Mouse (Mus musculus): Measurements from ENCODE around the gene Pde6h.

The Pde6h gene

DNA sequence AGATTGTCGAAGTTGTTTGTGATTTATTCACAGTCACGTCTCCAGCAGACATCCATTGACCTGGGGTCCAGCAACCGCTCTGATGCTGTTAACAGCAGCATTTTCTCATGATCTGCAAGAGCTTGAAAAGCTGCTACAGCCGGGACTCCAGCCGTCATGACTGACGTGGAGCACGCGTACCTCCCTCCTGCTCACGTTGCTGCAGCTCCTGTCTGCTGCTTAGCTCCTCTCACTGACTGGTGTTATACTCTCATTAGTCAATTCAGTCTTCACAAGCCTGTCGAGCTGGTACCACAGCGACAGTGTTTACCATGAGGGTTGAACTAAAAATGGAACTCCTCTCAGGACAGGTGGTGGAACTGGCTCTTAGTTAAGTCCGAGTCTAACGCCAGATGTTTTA, 62.4 kb downstream of the Pde6h start:
- DNase-seq = no peak

DNA sequence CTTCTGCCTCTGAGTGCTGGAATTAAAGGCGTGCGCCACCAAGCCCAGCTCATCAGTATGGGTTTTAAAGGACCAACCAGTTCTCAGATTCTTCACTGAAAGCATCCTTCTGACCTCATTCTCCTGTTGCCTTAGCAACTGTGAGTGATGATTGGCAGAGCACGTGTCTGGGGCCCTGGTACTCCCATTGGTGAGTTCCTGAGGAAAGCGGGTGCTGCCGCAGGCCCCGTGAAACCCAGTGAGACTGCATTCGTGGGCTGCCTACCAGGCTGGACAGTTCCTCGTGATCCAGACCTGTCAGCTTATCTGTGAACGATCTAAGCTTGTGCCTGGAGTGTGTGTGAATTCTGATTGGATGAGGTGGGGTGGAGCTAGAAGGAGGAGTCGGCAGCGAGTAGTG, 63.1 kb downstream of the Pde6h start:
- DNase-seq = no peak

DNA sequence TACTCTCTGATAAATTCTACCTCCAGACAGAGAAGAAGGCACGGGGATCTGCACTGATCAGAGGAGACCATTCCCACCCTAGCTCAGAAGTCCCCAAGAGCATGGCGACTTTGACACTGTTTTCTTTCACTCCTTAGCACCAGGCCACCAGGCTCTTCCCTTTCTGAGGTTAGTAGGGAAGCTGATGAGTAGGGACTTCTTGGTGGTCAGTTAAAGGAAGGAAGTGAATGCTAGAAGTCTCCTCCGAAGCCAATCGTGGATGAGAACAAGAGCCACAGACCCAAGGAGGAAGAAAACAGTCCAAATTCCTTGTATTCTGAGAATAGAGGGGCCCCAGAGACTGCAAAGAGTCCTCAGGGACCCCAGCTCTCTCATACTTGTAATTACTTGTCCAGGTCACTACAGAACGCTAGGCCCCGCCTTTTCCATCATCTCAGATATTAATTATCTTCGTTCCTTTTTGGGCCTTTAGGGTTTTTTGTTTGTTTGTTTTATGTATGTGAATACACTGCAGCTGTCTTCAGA, 65.0 kb downstream of the Pde6h start:
- DNase-seq = no peak

DNA sequence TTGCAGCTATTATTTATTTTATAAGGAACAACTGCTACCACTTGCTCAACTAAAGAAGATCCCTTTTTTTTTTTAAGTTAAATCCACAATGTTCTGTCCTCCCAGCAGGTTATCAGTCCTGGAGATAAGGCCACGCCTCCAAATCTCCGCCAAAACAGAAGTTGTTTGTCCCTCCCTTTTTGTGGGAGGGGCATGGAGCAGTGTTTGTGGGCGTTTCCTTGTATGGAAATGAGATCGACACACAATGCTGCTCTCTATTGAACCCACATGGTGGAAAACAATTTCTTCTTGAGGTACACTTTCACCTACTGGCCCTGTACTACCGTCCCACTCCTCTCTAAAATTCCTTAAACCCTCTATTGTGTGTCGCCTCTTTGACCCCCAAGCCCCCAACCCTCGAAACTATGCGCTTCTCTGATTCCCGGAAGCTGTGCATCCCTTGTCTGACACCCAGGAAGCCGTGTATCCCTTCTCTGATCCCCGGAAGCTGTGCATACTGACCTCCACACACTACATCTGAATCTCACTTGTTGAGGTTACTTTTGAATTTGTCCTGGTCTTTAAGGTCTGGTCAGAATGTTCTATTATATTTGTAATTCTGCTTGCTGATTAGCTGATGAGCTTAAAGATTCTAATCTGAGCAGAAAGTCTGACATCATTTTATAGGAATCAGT, 66.3 kb downstream of the Pde6h start:
- DNase-seq = no peak

DNA sequence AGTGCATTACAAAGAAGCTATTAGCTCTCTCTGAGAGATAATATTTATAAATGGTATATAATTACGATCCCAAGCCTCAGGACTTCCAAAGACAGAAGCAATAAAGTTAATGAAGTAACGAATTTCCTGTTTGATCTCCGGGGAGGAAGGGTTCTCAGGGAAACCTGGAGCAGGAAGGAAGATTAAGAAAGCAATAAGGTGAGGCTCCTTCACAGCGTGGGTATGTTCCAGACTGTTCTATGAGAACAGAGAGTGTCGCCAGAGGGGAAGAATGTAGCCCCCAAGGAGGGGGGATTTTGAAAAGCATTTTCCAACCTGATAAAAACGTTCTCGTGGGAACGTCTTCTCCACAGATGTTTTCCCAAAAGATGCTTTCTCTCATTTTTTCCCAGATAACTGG, 66.9 kb downstream of the Pde6h start:
- DNase-seq = no peak

DNA sequence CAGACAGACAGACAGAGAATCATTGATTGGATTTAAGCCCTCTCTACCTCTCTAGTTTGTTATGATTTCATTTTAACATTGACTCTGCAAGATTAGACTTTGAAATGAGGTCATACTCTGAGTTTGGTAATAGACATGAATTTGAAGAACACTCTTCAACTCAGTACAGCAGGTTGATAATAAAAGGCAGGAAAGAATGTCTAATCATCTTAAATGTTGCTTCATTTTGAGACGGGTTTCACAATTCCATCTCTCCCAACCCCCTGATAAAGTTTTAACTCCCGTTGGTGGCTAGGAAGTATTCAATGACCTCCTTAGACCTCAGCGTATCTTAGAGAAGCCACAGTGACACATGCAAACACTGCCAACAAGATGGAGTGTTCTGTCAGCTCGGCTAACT, 69.9 kb downstream of the Pde6h start:
- no peak for DNase-seq

DNA sequence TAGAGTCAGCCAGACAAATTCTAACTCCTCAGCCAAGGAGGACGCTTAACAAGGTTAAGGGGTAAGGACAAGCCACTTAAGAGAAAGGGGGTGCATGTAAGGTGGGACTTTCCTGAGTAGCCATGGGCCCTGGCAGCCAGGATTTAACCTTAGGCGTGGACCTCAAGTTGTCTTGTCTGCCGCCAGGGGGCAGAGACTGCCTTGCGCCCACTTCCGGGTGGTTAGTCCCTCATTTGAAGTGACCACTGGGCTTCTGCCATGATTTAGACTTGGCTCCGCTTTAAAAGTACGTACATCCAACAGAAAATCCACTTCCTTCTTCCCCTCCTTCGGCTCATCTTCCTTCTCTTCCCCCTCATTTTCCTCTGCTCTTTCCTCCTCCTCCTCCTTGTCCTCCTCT, 71.9 kb downstream of the Pde6h start:
- no peak for DNase-seq

DNA sequence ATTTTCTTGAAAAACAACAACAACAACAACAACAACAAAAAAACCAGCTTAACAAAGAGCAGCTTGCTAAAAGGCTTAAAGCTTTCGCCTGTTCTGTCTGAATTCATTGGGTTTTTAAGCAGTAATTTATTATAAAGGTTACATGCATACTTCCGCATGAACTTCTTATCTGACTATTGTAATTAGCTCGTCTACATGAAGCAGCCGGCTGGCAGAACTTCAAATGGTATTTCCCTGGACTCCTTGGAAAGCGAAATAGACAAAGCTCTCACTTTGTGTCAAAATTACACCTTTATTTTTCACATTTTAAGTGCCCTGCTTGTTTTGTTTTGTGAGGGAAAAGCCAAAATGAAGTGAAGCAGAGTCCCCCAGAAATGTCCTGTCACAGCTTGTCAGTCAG, 72.7 kb downstream of the Pde6h start:
- no peak for DNase-seq

DNA sequence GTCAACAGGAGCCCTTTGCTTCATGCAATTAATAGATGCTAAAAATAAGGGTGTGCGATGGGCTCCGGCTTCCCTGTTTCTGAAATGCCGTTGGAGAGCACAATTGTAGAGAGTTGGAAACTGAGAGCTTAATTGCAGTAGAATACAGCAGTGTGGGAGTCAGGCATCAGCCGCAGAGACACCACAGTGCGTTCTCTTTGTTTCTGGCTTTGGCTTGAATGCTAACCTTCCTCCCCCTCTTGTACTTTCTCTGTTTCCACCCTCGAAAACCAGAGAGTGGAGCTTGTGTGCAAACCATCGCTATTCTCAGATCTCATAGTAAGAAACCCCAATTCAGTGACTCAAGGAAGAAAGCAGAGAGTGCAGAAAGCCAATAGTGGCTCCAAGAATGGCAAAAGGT, 74.5 kb downstream of the Pde6h start:
- peak; percentile 77 for DNase-seq

DNA sequence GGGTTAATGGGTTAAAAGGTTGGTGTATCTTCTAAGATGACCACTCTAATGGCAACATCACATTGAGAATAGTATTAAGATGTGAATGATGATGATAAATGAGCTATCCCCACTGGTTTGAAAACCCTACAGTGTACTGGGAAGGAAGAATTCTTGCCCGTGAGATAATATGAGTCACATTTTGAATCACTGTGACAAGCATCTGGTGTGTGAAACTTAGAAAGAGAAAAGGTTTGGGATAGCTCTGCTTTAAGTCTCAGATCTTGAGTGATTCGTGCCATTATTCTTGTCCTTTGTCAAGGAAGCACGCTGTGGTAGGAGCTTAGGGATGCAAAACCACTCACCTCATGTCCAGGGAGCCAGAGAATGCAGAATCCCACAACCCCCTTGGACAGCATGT, 75.4 kb downstream of the Pde6h start:
- DNase-seq = no peak

DNA sequence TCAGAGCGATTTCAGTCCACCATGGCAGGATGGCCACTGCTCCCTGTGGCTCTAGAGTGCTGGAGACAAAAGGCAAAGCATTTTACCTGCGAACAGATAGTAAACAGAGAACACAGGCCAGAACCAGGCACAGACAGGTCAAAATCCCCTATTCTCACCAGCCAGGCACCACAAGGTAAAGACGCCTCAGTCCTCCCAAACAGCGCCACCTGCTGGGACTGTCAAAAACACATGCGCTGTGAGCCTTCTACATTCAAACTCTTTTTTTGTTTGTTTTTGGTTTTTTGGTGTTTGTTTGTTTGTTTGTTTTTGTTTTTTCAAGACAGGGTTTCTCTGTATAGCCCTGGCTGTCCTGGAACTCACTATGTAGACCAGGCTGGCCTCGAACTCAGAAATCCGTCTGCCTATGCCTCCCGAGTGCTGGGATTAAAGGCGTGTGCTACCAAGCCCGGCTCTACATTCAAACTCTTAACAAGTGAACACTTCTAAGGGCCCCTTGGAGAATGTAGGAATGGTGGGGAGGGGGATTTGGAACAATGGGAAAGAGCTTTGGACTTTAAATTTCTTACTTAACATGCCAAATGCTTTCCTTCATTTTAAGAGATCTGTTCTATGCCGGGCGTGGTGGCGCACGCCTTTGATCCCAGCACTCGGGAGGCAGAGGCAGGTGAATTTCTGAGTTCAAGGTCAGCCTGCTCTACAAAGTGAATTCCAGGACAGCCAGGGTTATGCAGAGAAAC, 76.2 kb downstream of the Pde6h start:
- no peak for DNase-seq

DNA sequence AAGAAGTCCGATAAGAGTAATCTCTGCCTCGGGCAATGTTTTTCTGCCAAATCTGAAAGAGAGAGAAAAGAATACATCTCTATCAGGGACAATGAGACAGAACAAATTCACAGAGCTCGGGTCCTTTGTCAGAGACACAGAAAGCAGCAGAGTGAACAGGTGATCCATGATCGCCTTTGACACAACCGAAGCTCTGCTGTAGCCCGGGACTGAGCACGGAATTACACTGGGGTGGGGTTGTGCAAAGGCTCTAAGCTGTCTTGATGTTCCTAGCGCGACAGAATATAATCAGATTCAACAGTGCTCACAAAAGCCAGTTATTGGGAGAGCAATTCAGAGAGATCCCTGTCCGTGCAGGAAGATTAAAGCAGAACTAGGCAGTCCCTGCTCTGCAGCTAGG, 77.1 kb downstream of the Pde6h start:
- no peak for DNase-seq

DNA sequence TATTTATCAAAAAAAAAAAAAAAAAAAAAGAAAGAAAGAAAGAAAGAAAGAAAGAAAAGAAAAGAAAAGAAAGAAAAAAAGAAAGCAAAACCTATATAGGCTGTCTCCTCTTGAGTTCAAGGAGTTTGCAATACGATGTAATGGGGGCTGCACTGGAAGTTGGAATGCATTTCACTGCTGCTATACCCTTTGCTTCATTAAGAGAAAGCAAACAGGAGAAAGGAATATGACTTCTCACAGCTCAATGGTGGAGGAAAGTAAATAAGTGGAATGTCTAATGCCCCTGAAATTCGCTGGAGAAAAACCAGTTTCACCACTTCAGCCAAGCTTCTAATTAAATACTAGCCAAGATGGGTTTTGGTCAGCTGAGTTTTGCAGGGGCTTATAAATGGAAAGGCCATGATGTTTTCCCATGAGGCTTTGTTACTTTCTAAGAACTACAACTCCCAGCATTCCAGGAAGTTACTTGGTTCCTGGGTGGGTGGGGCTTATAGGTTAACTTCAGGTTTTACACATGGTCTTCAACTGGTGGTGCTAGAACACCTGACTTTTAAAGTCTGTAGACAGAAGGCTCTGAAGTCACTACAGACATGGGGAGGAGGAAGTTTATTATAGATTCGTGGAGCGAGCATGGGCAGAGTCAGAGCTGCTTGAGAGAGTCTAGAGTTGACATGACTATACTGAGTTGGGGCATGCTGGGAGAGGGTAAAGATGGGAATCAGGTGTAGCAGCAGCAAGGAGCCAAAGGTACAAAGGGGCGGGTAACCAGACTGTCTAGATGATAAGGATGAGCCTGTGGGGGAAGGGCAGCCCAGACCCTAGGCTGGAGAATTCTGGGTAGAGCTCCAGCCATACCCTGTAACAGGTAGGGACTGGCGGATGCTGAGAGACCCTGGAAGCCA, 77.9 kb downstream of the Pde6h start:
- no peak for DNase-seq

DNA sequence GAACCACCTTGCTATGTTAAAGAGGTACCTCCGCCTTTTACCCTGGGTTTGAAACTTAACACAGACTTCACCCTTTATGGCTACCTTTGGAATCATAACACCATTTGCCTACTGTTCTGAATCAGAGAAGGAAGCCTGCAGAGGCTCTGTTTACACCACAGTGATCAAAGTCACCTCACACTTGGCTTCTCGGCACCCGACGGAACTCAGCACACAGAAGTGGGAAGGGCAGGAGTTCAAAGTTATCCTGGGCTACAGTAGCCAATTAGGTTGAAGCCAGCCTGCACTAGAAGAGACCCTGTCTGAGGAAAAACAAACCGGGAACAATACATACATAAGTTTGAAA, 78.5 kb downstream of the Pde6h start:
- no peak for DNase-seq

DNA sequence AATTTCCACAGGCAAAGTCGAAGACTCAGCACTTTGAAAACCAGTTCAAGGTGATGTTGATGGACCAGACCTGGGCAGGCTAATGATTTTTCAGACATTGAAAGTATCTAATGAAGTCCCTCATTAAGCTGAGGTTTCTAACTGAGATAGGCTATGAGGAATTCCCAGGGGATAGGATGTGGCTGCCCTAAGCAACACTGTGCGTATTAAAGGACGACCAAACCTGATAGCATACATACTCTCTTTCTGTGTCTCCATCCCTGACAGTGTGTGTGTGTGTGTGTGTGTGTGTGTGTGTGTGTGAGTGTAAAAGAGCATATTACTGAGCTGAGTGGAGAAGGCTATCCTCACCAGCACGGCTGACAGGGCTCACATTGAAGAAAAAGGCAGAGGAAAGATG, 80.7 kb downstream of the Pde6h start:
- no peak for DNase-seq

DNA sequence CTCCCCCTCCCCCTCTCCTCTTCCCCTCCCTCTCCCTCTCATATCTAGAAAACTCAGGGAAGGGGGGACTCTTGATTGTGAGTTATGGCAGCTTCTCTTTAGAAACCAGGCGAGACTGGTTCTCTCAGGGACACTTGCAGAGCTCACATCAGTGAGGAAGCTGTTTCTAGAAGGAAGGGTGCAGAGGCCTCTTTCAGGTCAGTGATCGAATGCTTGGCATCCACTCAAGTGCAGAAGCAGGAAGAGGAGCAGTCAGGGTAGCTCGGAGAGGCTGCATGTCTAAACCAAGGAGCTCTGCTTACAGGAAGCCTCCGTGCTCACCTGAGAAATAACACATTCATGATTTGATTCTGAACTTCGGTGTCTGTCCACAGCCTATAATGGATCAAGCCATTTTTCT, 87.6 kb downstream of the Pde6h start:
- no peak for DNase-seq

DNA sequence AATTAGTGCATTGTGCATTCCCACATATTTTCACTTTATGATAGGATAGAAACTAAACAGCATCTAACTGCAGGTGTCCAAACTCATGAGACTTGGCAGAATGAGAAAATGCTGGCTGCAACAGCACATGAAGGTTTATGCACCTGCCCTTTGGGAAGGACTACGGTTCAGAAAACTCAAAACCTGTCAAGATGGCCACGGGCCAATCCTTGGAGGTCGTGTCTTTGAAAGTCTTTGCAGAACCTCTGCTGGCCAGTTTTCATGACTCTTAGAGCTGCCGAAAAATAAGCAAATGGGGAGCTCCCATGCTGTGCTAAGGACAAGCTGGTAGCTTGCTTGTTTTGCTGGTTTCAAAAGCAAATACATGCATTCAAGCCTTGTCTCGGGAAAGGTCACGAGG, 90.7 kb downstream of the Pde6h start:
- DNase-seq = no peak

DNA sequence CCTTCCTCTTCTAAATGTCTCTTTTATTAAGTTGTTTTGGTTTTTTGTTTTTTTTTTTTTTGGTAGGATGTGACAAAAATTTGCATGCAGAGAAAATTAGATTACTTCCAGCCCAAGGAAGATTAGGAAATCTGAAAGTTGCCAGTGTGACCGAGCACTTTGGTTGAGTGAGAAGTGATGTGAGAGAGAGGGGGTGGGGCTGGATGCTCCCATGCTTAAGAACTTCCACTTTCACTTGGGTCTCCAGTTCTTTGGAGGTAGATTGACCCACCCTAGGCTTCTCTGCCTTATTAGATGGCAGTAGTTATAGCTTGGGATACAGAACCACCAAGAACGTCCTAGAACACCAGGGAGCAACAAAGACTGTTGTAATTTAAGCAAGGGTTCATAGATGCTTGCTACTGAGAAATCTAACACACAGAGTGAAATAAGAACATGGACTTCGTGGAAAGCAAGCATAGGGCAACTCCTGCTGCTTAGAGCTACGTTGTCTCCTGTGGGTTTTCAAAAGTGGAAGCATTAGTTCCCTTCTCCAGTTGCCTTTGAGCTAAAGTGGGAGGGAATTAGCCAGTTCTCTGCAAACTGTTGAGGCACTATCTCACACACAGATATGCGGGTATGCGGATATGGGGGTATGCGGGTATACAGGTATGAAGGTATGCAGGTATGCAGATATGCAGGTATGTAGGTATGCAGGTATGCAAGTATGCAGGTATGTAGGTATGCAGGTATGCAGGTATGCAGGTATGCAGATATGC, 93.8 kb downstream of the Pde6h start:
- no peak for DNase-seq

All from layer of hippocampus, adult 9-11 months (tissue).